Mouse (Mus musculus) activated CD4-positive, CD25-positive, alpha-beta regulatory T cell, adult 9 weeks (primary cell): ENCODE data around the gene Kiz. TPM values are rescaled to one million over a fixed set of nuclear protein-coding genes. Genes with fewer than 3 reads are reported as not detected.

Experiments used
- polyA plus RNA-seq: library from polyadenylated mRNA; unstranded; fragments of 100-300 nt; shearing (Covaris generic); gene quantifications from one replicate; pipeline ENCODE4 v1.2.1, GENCODE M21; 2017

The Kiz gene
- 18.8 TPM for polyA plus RNA-seq

GRCm38 (mm10) chr2:146855599-146856039 lies at the start of gene Kiz:
Gene Kiz (plus strand): TSS chr2:146855864.

GRCm38 (mm10) chr2:147012623-147013184 lies 157.0 kb downstream of the Kiz start, which contains the start of gene Xrn2:
Gene Xrn2 (plus strand): TSS chr2:147012996.

Other genes with a start within 250 kb of the Kiz start
- gene Xrn2, start 157.1 kb downstream of the Kiz start, polyA plus RNA-seq: 171 TPM
- not detected for gene Nkx2-4, start 229.6 kb downstream of the Kiz start, polyA plus RNA-seq